Mouse (Mus musculus): ENCODE results near the gene Cd47. TPM values are rescaled to one million over a fixed set of nuclear protein-coding genes. Genes with fewer than 3 reads are reported as not detected.

Cd47 gene
- total and polyA plus RNA-seq, 3 experiments: 30.9 to 87.1 (median 76.5) TPM

DNA sequence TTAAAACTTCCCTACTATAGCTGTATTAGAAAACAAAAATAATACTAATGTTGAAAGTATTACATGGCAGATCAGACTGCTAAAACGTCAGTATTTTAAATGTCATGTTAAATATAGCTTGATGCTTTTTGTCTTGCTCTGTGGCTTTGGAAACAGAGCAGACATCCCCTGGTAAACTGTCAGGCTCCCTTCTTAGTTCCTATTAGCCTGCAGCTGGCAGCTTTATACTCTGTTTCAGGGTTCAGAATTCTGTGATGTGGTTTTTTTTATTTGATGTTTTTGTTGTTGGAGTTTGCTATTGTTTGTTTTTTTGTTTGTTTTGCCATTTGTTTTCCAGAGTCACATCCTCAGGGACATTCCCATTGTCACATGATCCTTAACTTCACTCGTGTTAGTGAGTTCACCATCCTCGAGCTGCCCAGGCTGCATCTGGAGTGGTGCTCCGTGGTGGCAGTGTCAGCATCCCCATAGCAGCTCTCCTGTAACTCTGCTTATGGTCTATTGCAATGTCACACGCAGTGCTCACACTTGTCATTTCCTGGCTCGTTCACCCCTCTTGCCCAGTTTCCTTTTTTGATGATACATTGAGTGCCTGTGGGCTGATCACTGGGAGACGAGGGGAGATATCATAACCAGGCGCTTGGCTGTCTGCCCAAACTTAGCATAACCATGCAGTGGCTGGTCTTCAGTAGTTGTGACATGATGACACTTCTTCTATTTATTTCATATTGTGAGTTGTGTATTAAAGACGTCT, 87.7 kb downstream of the Cd47 start:
- intact Hi-C loops (cut with DNase I): no loop called here
- H3K79me2 ChIP-seq (replicated peaks; ENCODE audit: control insufficient read depth, insufficient read depth, low read length): peaks cover 4% of the 10 kb centered on the region; the same call in 1 of the 2 replicates
- H3K27me3 ChIP-seq (ENCODE audit: control insufficient read depth, insufficient read depth, low read length): no peaks in the 10 kb centered on the region
- peaks cover 25% of the 10 kb centered on the region for H3K36me3 ChIP-seq (ENCODE audit: control insufficient read depth, insufficient read depth, low read length)
- 0 out of 2 replicates have a peak, but pooled peaks have one; percentile 46 for TF ChIP-seq EP300 (IDR thresholded peaks at IDR 0.05; ENCODE audit: insufficient read depth, low read depth, low read length)
- TF ChIP-seq CTCF (IDR thresholded peaks at IDR 0.05): no peak
- TF ChIP-seq POLR2A (IDR thresholded peaks at IDR 0.05; ENCODE audit: insufficient read depth, low read depth, low read length): no peak
- peaks cover 6% of the 10 kb centered on the region for H3K4me1 ChIP-seq (ENCODE audit: control insufficient read depth, insufficient read depth, low read length)
- WGBS: 20% methylated on average over 9 of the region's 9 CpGs
- H3K4me3 ChIP-seq: no peak overlapping the region
- H3K9ac ChIP-seq (ENCODE audit: low read depth, low read length): no peak overlapping the region
- peak; percentile 42 to 59 for DNase-seq
- H3K27ac ChIP-seq: no peak overlapping the region

GRCm38 (mm10) chr16:49889031-49889655, 88.8 kb downstream of the Cd47 start:
- Histone ChIP-seq H3K27me3 (ENCODE audit: control insufficient read depth, insufficient read depth, low read length) (no peaks in the 10 kb centered on the region), H3K79me2 (replicated peaks; ENCODE audit: control insufficient read depth, insufficient read depth, low read length) (peaks cover 4% of the 10 kb centered on the region; the same call in 1 of the 2 replicates), H3K9ac (ENCODE audit: low read depth, low read length) (no peak overlapping the region), H3K27ac (no peak overlapping the region), H3K4me1 (ENCODE audit: control insufficient read depth, insufficient read depth, low read length) (peaks cover 6% of the 10 kb centered on the region), H3K4me3 (no peak overlapping the region), H3K36me3 (ENCODE audit: control insufficient read depth, insufficient read depth, low read length) (peaks cover 25% of the 10 kb centered on the region)
- no peak for DNase-seq
- TF ChIP-seq POLR2A (IDR thresholded peaks at IDR 0.05; ENCODE audit: insufficient read depth, low read depth, low read length) (no peak), CTCF (IDR thresholded peaks at IDR 0.05) (no peak), EP300 (IDR thresholded peaks at IDR 0.05; ENCODE audit: insufficient read depth, low read depth, low read length) (no peak)
- intact Hi-C loops (cut with DNase I): no loop called here
- 81% methylated on average over 2 of the region's 2 CpGs for whole genome bisulfite sequencing

DNA sequence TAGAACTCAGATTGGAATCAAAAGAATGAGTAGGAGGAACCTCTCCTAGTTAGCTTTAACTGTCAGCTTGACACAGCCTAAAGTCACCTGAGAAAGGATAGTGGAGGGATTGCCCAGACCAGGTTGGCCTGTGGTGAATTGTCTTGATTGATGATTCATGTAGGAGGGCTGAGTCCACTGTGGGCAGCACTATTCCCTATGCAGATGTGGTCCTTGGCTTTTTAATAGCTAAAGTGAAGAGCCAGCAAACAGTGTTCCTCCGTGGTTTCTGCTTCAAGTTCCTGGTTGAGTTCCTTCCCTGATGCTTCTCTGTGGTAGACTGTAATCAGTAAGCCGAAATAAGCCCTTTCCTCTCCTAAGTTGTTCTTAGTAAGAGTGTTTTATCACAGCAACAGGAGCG, 91.9 kb downstream of the Cd47 start:
- no peak overlapping the region for H3K27ac ChIP-seq
- intact Hi-C loops (cut with DNase I): loop anchor here (5.0 kb wide), 1 partner anchor 100 kb away; no protein-coding TSS in a partner anchor
- 98% methylated on average over 3 of the region's 3 CpGs for WGBS
- H3K27me3 ChIP-seq (ENCODE audit: control insufficient read depth, insufficient read depth, low read length): no peaks in the 10 kb centered on the region
- H3K9ac ChIP-seq (ENCODE audit: low read depth, low read length): no peak overlapping the region
- peaks cover 3% of the 10 kb centered on the region for H3K4me1 ChIP-seq (ENCODE audit: control insufficient read depth, insufficient read depth, low read length)
- peaks cover 4% of the 10 kb centered on the region; the same call in 1 of the 2 replicates for H3K79me2 ChIP-seq (replicated peaks; ENCODE audit: control insufficient read depth, insufficient read depth, low read length)
- TF ChIP-seq CTCF (IDR thresholded peaks at IDR 0.05): no peak
- no peak for TF ChIP-seq POLR2A (IDR thresholded peaks at IDR 0.05; ENCODE audit: insufficient read depth, low read depth, low read length)
- no peak for TF ChIP-seq EP300 (IDR thresholded peaks at IDR 0.05; ENCODE audit: insufficient read depth, low read depth, low read length)
- H3K4me3 ChIP-seq: no peak overlapping the region
- DNase-seq: no peak
- peaks cover 20% of the 10 kb centered on the region for H3K36me3 ChIP-seq (ENCODE audit: control insufficient read depth, insufficient read depth, low read length)

GRCm38 (mm10) chr16:49892945-49893344, 92.6 kb downstream of the Cd47 start:
- intact Hi-C loops (cut with DNase I): loop anchor here (5.0 kb wide), 1 partner anchor 101 kb away; no protein-coding TSS in a partner anchor
- 67% methylated on average over 2 of the region's 2 CpGs for WGBS
- H3K27ac ChIP-seq: no peak overlapping the region
- no peak for DNase-seq
- H3K27me3 ChIP-seq (ENCODE audit: control insufficient read depth, insufficient read depth, low read length): no peaks in the 10 kb centered on the region
- peaks cover 15% of the 10 kb centered on the region for H3K36me3 ChIP-seq (ENCODE audit: control insufficient read depth, insufficient read depth, low read length)
- peaks cover 3% of the 10 kb centered on the region for H3K4me1 ChIP-seq (ENCODE audit: control insufficient read depth, insufficient read depth, low read length)
- peaks cover 4% of the 10 kb centered on the region; the same call in 1 of the 2 replicates for H3K79me2 ChIP-seq (replicated peaks; ENCODE audit: control insufficient read depth, insufficient read depth, low read length)
- H3K4me3 ChIP-seq: no peak overlapping the region
- H3K9ac ChIP-seq (ENCODE audit: low read depth, low read length): no peak overlapping the region
- TF ChIP-seq CTCF (IDR thresholded peaks at IDR 0.05) (peak; percentile 66), EP300 (IDR thresholded peaks at IDR 0.05; ENCODE audit: insufficient read depth, low read depth, low read length) (no peak)

- Histone ChIP-seq H3K27me3 (ENCODE audit: control insufficient read depth, insufficient read depth, low read length) (no peaks in the 10 kb centered on the region), H3K27ac (no peak overlapping the region), H3K79me2 (replicated peaks; ENCODE audit: control insufficient read depth, insufficient read depth, low read length) (peaks cover 4% of the 10 kb centered on the region; the same call in 1 of the 2 replicates), H3K4me1 (ENCODE audit: control insufficient read depth, insufficient read depth, low read length) (no peaks in the 10 kb centered on the region), H3K9ac (ENCODE audit: low read depth, low read length) (no peak overlapping the region), H3K36me3 (ENCODE audit: control insufficient read depth, insufficient read depth, low read length) (peaks cover 7% of the 10 kb centered on the region), H3K4me3 (no peak overlapping the region)
- intact Hi-C loops (cut with DNase I): loop anchor here (5.0 kb wide), 1 partner anchor 102 kb away; no protein-coding TSS in a partner anchor
- WGBS: 49% methylated on average over 4 of the region's 4 CpGs
- TF ChIP-seq CTCF (IDR thresholded peaks at IDR 0.05) (no peak), EP300 (IDR thresholded peaks at IDR 0.05; ENCODE audit: insufficient read depth, low read depth, low read length) (no peak)
- no peak for DNase-seq
Observed at GRCm38 (mm10) chr16:49894624-49895023, 94.3 kb downstream of the Cd47 start.

DNA sequence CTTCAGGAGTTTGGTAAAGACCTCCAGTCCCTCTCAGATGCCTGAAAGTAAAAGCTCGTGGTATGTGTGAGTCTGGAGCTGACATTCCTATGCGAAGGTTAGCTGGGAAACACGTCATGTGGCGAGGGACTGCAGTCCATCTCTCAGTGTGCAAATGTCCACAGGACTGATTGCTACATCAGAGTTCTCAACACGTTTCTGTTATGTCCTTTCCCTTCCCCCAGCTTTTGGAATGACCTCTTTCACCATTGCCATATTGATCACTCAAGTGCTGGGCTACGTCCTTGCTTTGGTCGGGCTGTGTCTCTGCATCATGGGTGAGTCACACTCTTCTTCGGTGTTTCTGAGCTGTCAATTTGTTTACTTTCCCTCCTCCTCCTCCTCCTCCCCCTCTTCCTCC, 95.8 kb downstream of the Cd47 start:
- intact Hi-C loops (cut with DNase I): no loop called here
- no peak for DNase-seq
- TF ChIP-seq EP300 (IDR thresholded peaks at IDR 0.05; ENCODE audit: insufficient read depth, low read depth, low read length) (no peak), CTCF (IDR thresholded peaks at IDR 0.05) (no peak), POLR2A (IDR thresholded peaks at IDR 0.05; ENCODE audit: insufficient read depth, low read depth, low read length) (no peak)
- peaks cover 7% of the 10 kb centered on the region for H3K36me3 ChIP-seq (ENCODE audit: control insufficient read depth, insufficient read depth, low read length)
- H3K4me3 ChIP-seq: no peak overlapping the region
- no peak overlapping the region for H3K9ac ChIP-seq (ENCODE audit: low read depth, low read length)
- no peaks in the 10 kb centered on the region for H3K27me3 ChIP-seq (ENCODE audit: control insufficient read depth, insufficient read depth, low read length)
- H3K27ac ChIP-seq: no peak overlapping the region
- H3K79me2 ChIP-seq (replicated peaks; ENCODE audit: control insufficient read depth, insufficient read depth, low read length): peaks cover 4% of the 10 kb centered on the region; the same call in 1 of the 2 replicates
- WGBS: 74% methylated on average over 8 of the region's 8 CpGs
- H3K4me1 ChIP-seq (ENCODE audit: control insufficient read depth, insufficient read depth, low read length): no peaks in the 10 kb centered on the region
